Mouse (Mus musculus) megakaryocyte-erythroid progenitor cell, adult 5-6 weeks (primary cell): Measurements from ENCODE around the gene Slc28a1. TPM values are rescaled to one million over a fixed set of nuclear protein-coding genes. Genes with fewer than 3 reads are reported as not detected.
"Not testable (repeated sequence)": the region's sequence is repeated elsewhere in the genome, so short reads cannot be mapped to it uniquely, and the experiment has no call there.

Experiments used
- ATAC-seq: replicated peaks from 2 replicates; pipeline ENCODE4 v1.8.0; 2016; ENCODE audit warnings: mild to moderate bottlenecking, inconsistent platforms; ENCODE audit not compliant: severe bottlenecking, poor library complexity, low FRiP score, low TSS enrichment
- total RNA-seq, 2 experiments: library from RNA; stranded (forward) in 1 of 2; stranded (reverse) in 1 of 2; fragments of 200-1000, 215-1000 nt in 1 of 2; fragments of >200 nt in 1 of 2; fragmentation: Nextera tagmentation in 1 of 2; gene quantifications; 2 replicates each; pipeline ENCODE4 v1.2.3; 2014 to 2017

The Slc28a1 gene
- total RNA-seq, 2 experiments from 2014 or later: not detected

- peak; percentile 92 for ATAC-seq
These were observed 40.4 kb downstream of the Slc28a1 start for GRCm38 (mm10) chr7:81154960-81155359.

- ATAC-seq: no peak
These were observed 44.3 kb downstream of the Slc28a1 start for GRCm38 (mm10) chr7:81158933-81159332.

GRCm38 (mm10) chr7:81161666-81162065, 47.1 kb downstream of the Slc28a1 start:
- ATAC-seq: 0 out of 2 replicates have a peak, but pooled peaks have one; percentile 38

- peak; percentile 70; the same call in 1 of the 2 replicates for ATAC-seq
These were observed 47.7 kb downstream of the Slc28a1 start for GRCm38 (mm10) chr7:81162345-81162744.

GRCm38 (mm10) chr7:81164411-81164810, 49.8 kb downstream of the Slc28a1 start:
- no peak for ATAC-seq

GRCm38 (mm10) chr7:81167124-81167523, 52.5 kb downstream of the Slc28a1 start:
- 0 out of 2 replicates have a peak, but pooled peaks have one; percentile 57 for ATAC-seq

- ATAC-seq: no peak
These were observed 54.8 kb downstream of the Slc28a1 start for GRCm38 (mm10) chr7:81169351-81169750.

- no peak for ATAC-seq
These were observed 59.3 kb downstream of the Slc28a1 start for GRCm38 (mm10) chr7:81173931-81174330.

GRCm38 (mm10) chr7:81174654-81175053, 60.1 kb downstream of the Slc28a1 start:
- ATAC-seq: no peak

- no peak for ATAC-seq
These were observed 61.7 kb downstream of the Slc28a1 start for GRCm38 (mm10) chr7:81176187-81176769.

GRCm38 (mm10) chr7:81179494-81179893, 64.9 kb downstream of the Slc28a1 start:
- ATAC-seq: no peak

GRCm38 (mm10) chr7:81182492-81183175, 68.0 kb downstream of the Slc28a1 start:
- ATAC-seq: no peak

- ATAC-seq: no peak
These were observed 68.6 kb downstream of the Slc28a1 start for GRCm38 (mm10) chr7:81183181-81183580.

- no peak for ATAC-seq
These were observed 69.5 kb downstream of the Slc28a1 start for GRCm38 (mm10) chr7:81184136-81184535.

GRCm38 (mm10) chr7:81184651-81185050, 70.1 kb downstream of the Slc28a1 start:
- ATAC-seq: no peak

- ATAC-seq: not testable (repeated sequence)
These were observed 71.4 kb downstream of the Slc28a1 start for GRCm38 (mm10) chr7:81186036-81186435.

- ATAC-seq: no peak
These were observed 74.6 kb downstream of the Slc28a1 start for GRCm38 (mm10) chr7:81189180-81189579.

- ATAC-seq: no peak
These were observed 80.9 kb downstream of the Slc28a1 start for GRCm38 (mm10) chr7:81195509-81195908.

- ATAC-seq: no peak
These were observed 82.2 kb downstream of the Slc28a1 start for GRCm38 (mm10) chr7:81196796-81197195.

- no peak for ATAC-seq
These were observed 83.9 kb downstream of the Slc28a1 start for GRCm38 (mm10) chr7:81198538-81198937.

- ATAC-seq: no peak
These were observed 84.5 kb downstream of the Slc28a1 start for GRCm38 (mm10) chr7:81199109-81199508.
